Mouse (Mus musculus) mouse trophoblast stem cell (cell line): ENCODE measurements around the gene Mtcl1.

Experiments used
- in situ Hi-C, 2 experiments: fragments of 300-500 bp; cut with MseI, MboI; formaldehyde crosslinking; loops; 2 replicates in 1 of 2; 3 replicates in 1 of 2; pipeline ENCODE4 v1.15.1; 2025

Gene Mtcl1

GRCm38 (mm10) chr17:66325440-66326203, 123.9 kb downstream of the Mtcl1 start:
- in situ Hi-C loops = no loop called here

- in situ Hi-C loops = no loop called here
Observed at GRCm38 (mm10) chr17:66324836-66325235, 124.7 kb downstream of the Mtcl1 start.

GRCm38 (mm10) chr17:66322646-66323255, 126.8 kb downstream of the Mtcl1 start:
- in situ Hi-C loops = no loop called here

- in situ Hi-C loops = no loop called here
Observed at GRCm38 (mm10) chr17:66321933-66322332, 127.6 kb downstream of the Mtcl1 start.

- in situ Hi-C loops = no loop called here
Observed at GRCm38 (mm10) chr17:66320716-66321372, 128.7 kb downstream of the Mtcl1 start.

- in situ Hi-C loops = no loop called here
Observed at GRCm38 (mm10) chr17:66318031-66318430, 131.5 kb downstream of the Mtcl1 start.

GRCm38 (mm10) chr17:66317576-66317975, 132.0 kb downstream of the Mtcl1 start:
- in situ Hi-C loops = no loop called here

GRCm38 (mm10) chr17:66317156-66317555, 132.4 kb downstream of the Mtcl1 start:
- in situ Hi-C loops = no loop called here

GRCm38 (mm10) chr17:66315451-66315850, 134.1 kb downstream of the Mtcl1 start:
- in situ Hi-C loops = no loop called here

- in situ Hi-C loops = no loop called here
Observed at GRCm38 (mm10) chr17:66314566-66315285, 134.8 kb downstream of the Mtcl1 start.

GRCm38 (mm10) chr17:66301906-66302305, 147.6 kb downstream of the Mtcl1 start:
- in situ Hi-C loops = no loop called here

GRCm38 (mm10) chr17:66301267-66301666, 148.3 kb downstream of the Mtcl1 start:
- in situ Hi-C loops = no loop called here

- in situ Hi-C loops = no loop called here
Observed at GRCm38 (mm10) chr17:66297721-66298120, 151.8 kb downstream of the Mtcl1 start.

GRCm38 (mm10) chr17:66293581-66293980, 156.0 kb downstream of the Mtcl1 start:
- in situ Hi-C loops = no loop called here

- in situ Hi-C loops = no loop called here
Observed at GRCm38 (mm10) chr17:66289894-66290293, 159.7 kb downstream of the Mtcl1 start.
